Mouse (Mus musculus) bone marrow, adult 2 months (tissue): Measurements from ENCODE around the gene Olfr315.
"Not testable (repeated sequence)": the region's sequence is repeated elsewhere in the genome, so short reads cannot be mapped to it uniquely, and the experiment has no call there.

ENCODE experiments used
- CTCF ChIP-seq: fragments of 200-500 bp; IDR thresholded peaks from 2 replicates; pipeline ENCODE4 v1.5.1; 2011; ENCODE audit warnings: low read length, control low read depth; ENCODE audit not compliant: control insufficient read depth, insufficient read depth
- POLR2A ChIP-seq: fragments of 200-500 bp; IDR thresholded peaks from 2 replicates; pipeline ENCODE4 v1.6.1; 2011; ENCODE audit warnings: low read depth, mild to moderate bottlenecking, control low read depth, low read length, borderline replicate concordance; ENCODE audit not compliant: control insufficient read depth

- TF ChIP-seq POLR2A, CTCF: not testable (repeated sequence)
Measured at GRCm38 (mm10) chr11:58814700-58815099, 41.7 kb downstream of the Olfr315 start, which contains the start of gene Olfr313.
